Mouse (Mus musculus) thymus, postnatal 4 days (tissue): Measurements from ENCODE around the gene C130074G19Rik.

Experiments used
- DNase-seq: peaks from one replicate; pipeline ENCODE4 v3.0.0; 2021

Gene C130074G19Rik

DNA sequence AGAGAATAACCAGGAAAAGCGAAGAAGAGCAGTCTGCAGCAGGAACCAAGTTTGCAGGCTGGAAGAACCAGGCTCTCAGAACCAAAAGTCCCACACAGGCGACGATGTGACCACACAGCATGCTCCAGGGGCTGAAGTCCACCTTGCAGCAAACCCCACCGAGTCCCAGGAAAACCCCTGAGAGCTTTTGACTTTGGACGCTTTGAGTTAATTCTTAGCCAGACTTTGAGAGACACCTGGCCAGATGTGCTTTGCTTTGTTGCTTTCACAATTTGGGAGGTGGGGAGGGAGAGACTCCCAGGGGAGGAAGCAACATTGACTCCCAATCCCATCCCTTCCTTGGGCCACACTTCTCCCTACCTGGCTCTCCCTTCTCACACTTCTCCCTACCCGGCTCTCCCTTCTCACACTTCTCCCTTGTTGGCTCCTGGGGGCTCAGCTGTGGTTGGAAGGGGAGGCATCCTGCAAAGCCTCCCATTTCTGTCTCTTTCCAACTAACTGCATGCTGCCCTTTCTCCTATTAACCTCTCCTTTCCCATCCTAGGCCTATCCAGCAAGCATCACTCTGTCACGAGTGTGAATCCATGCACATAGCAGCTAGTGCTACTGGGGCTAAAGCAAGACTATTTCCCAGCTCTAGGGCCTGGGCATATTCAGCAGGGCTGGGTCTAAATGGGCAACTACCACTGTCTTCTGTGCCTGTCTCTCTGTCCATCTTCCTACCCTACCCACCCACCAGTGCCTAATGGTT, 10.8 kb downstream of the C130074G19Rik start:
- no peak for DNase-seq

DNA sequence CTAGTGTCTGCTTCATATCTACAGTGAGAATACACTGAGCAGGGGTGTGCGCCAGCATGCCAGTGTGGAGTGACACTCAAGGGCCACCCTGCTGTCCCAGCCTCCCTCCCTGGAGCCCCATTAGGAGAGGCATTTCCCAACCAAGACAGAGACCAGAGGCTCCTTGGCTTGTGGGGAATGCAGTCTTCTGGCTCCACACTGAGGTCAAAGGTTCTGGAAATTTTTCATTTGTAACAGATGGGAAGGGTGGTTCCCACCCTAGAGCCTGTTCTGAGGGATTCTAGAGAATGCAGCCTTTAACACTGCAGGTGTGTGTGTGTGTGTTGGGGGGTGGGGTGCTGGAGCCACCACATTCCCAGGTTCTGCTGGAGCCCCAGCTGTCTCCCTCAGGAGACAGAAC, 11.5 kb downstream of the C130074G19Rik start:
- DNase-seq, result no peak

DNA sequence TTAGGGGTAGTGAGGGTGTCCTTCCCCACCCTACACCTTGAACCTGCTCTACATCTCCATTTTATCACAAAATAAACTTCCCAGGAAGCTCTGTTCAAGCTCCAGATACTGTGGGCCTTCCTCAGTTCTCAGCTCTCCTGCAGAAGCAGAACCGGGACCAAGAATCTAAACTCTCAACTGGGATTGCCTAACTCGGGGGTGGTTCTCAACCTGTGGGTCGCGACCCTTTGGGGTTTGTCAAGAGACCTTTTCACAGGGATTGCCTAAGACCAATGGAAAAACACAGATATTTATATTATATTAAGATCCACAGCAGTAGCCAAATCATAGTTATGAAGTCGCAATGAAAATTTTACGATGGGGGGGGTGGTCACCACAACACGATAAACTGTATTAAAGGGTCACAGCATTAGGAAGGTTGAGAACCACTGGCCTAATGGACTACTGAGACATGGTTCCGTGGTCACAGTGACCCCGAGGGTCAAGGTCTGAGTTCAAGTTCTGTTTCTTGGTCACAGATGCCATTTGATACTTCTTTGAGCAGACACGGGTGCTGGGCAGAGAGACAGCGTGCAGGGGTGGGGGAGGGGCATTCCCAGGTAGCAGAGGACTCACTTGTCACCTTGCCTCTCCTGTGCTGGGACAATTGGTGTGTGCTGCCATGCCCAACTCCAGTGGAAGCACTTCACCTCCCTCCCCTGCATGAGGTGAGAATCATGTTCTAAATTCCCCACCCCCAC, 12.2 kb downstream of the C130074G19Rik start:
- no peak for DNase-seq

GRCm38 (mm10) chr1:184869939-184870565, 13.0 kb downstream of the C130074G19Rik start:
- DNase-seq, result no peak

- no peak for DNase-seq
Measured at GRCm38 (mm10) chr1:184867640-184868120, 15.3 kb downstream of the C130074G19Rik start.

GRCm38 (mm10) chr1:184864381-184864801, 18.6 kb downstream of the C130074G19Rik start:
- DNase-seq, result no peak

GRCm38 (mm10) chr1:184862636-184863035, 20.4 kb downstream of the C130074G19Rik start:
- no peak for DNase-seq

DNA sequence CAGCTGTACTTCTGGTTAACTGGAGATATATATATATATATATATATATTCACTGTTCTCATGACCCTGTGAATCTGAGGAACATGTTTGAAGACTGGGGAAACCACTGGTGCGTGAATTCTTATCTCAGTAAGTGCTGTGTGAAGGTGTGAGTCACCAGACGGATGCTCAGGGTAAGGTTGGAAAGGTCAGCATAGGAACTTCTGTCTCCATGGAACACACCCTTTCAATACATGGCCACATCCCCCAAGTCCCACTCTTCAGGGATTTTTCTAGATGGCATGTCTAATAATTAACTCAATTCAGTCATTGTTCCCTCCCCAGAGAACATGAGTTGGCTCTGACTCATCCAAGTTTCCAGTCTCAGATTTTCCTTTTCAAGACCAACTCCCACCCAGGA, 21.5 kb downstream of the C130074G19Rik start:
- no peak for DNase-seq

- DNase-seq, result no peak
Measured at GRCm38 (mm10) chr1:184860276-184860675, 22.7 kb downstream of the C130074G19Rik start.

- DNase-seq, result no peak
Measured at GRCm38 (mm10) chr1:184858253-184858652, 24.8 kb downstream of the C130074G19Rik start.

GRCm38 (mm10) chr1:184857216-184857615, 25.8 kb downstream of the C130074G19Rik start:
- no peak for DNase-seq

DNA sequence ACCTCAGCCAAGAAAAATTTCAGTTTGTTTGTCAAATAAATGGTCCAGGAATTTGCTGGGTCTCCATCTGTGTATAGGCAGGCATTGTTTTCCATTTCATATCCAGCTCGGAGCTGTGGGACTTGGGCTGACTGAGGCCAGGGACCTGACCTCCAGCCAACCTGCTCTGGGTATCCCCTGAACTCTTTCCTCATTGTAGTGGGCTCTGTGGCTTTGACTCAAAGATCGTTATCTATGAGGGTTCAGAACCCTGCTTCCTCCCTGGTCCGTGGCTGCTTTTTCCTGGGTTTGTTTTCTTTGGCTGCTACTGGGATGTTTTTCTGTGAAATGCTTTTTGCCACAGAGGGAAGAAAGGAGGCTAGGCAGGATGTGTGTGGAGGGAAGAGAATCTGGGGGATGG, 29.1 kb downstream of the C130074G19Rik start:
- DNase-seq, result no peak

GRCm38 (mm10) chr1:184853339-184853738, 29.7 kb downstream of the C130074G19Rik start:
- DNase-seq, result peak; percentile 78

- DNase-seq, result peak; percentile 61
Measured at GRCm38 (mm10) chr1:184851741-184852618, 31.0 kb downstream of the C130074G19Rik start.

DNA sequence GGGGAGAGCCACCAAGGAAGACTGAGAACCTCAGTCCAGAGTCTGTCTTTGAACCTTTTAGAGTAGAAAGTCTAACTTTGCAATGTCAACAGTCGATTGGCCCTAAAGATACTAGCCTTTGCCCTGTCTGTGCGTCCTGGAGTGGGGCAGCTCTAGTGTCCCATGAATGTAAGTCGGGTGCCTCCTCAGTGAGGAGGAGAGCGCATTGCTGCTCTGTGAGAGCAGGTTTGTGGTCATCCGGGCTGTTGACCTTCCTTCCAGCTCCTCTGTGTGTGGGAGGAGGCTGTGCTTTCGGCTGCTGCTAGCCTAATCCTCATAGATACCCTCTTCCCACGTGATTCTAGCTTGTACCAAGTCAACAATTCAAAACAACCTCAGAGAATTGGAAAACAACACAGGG, 31.9 kb downstream of the C130074G19Rik start:
- DNase-seq, result no peak

DNA sequence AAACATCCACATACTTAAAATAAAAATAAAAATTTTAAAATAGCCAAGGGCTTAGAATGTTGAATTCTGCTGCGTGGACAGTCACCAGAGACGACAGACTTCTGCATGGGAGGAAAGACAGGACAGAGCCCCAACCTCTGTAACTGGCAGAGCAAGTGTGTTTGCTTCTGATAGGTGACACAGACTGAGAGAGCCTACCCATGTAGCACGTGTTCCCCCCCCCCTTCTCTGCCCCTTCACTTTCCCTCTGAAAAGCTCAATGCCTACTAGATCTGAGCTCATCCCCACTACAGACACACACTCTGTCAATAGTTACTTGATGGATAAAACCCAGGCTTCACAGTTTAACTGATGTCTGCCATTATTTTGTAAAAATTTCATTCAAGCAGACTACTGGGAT, 36.0 kb downstream of the C130074G19Rik start:
- DNase-seq, result no peak

DNA sequence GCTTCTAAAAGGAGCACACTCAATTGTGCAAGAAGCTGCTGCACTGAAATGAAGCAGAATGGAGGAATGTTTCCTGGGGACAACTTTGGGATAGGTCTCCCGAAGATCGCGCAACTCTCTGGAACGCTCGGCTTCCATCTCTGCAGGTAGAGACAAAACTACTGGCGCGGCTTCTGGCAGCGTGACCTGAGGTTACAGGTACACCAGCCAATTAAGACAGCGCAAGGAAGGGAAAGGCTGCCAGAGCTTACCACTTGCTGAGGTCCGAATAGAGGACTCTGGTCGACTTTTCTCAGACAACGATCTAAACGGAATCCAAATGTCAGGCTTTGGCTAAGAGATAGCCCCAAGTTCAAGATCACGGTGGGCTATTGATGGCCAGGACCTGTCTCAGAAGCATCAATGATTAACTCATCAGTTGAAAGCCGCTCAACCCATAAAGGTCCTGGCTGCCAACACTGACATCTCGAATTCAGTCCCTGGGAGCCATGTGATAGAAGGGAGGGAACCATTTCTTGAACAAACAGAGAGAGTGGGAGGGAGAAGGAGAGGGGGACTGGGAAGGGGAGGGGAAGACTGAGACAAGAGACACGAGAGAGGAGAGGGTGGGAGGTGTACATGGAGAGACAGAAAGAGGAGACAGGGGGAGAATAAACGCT, 36.8 kb downstream of the C130074G19Rik start, which contains the start of gene Marc2:
Gene Marc2 (minus strand): TSS at position 360 of the 659 bp plus-strand sequence.
- peak; percentile 24 for DNase-seq

GRCm38 (mm10) chr1:184845111-184846071, 37.6 kb downstream of the C130074G19Rik start:
- DNase-seq, result peak; percentile 88

GRCm38 (mm10) chr1:184844326-184845066, 38.5 kb downstream of the C130074G19Rik start:
- DNase-seq, result peak; percentile 57

DNA sequence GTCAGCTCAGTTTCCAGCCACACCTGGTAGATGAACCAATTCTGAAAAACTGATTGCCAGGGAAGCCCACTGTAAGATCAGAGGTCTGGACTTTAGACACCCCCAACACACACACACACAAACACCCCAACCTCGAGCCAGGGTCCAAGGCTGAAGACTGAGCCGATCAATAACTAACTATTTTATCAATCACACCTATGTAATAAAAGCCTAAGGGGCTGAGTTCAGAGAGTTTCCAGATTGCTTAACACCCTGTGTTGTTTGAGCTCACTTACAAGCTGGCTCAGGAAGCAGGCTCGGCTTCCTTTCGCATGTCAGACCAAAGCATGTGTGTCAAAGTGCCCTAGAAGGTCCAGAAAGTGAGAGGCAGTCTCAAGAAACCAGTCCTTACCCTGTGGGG, 45.4 kb downstream of the C130074G19Rik start:
- DNase-seq, result no peak
